Mouse (Mus musculus): Measurements from ENCODE around the gene Rgs3.

Gene Rgs3

GRCm38 (mm10) chr4:62723795-62724194, 164.1 kb downstream of the Rgs3 start:
- DNase-seq (ENCODE audit: low spot score): no peak

GRCm38 (mm10) chr4:62726282-62726937, 166.8 kb downstream of the Rgs3 start:
- DNase-seq (ENCODE audit: low spot score): no peak

- no peak for DNase-seq (ENCODE audit: low spot score)
These were observed 168.1 kb downstream of the Rgs3 start for GRCm38 (mm10) chr4:62727541-62728303.

DNA sequence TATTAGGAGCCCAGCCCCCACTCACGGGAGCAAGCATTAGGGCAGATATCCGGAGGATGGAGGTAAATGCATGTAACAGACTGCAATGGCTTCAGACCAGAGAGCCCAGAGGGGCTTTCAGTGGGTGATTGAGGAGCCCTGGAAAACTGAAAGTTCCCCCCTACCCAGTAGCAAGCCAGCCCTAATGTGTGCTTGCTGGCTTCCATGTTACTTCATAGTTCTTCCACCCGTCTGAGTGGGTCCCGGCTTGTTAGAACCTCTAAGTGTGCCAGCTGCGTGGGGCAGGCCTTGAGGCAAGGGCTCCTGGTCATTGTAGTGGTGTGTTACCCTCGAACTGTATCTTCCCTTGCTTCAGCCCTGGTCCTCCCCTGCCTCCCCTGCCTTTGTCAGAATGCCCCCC, 168.8 kb downstream of the Rgs3 start:
- DNase-seq (ENCODE audit: low spot score): no peak

DNA sequence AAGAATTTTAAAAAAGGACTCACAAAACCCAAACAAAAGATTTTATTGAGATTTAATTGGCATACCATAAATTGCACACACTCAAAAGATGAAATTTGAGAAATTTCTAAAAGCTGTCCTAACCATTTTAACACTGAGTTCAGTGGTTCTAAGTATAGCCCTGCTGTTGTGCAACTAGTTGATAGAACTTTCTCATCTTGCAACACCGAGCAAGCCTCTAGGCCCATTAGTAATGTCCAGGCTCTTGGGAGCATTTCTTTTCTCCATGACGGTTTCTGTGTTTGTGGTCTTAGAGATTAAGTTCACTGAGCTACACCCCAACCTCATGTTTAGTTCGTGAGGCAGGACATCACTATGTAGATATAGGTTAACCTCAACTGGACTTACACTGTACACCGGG, 169.5 kb downstream of the Rgs3 start:
- no peak for DNase-seq (ENCODE audit: low spot score)

- DNase-seq (ENCODE audit: low spot score): no peak
These were observed 170.3 kb downstream of the Rgs3 start for GRCm38 (mm10) chr4:62729941-62730340.

DNA sequence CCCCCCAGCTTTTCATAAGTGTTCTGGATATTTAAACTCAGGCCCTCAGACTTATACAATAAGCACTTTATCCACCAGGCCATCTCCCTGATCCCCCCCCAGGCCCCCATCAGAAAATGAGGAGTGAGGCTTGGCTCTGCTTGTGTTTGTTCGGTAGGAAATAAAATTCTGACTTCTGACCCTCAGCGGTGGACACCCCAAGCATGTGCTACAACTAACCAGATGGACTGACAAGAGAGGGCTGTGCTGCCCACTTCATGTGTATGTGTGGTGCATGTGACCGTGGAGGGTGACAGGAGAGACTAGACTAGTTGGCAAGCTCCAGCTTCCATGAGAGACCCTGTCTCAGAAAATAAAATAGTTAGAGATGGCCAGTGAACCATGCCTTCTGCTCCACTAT, 171.2 kb downstream of the Rgs3 start:
- no peak for DNase-seq (ENCODE audit: low spot score)

GRCm38 (mm10) chr4:62731531-62732063, 171.9 kb downstream of the Rgs3 start:
- no peak for DNase-seq (ENCODE audit: low spot score)

DNA sequence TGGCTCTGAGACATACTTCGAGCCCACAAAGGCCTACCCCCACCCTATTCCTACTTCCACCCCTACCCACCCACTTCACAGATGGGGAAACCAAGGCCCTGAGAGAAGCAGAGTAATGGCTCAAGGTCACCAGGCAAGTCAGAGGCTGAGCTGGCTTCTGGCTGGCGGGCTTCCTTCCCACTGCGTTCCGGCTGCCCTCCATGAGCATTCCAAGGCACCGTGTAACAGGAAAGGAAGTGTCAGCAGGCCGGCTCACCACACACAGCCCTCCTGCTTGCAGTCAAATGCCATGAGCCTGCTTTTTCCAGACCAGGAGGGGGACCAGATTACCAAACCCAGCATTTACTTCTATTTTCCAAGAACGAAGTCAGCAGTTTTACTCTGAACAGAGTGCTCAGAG, 172.4 kb downstream of the Rgs3 start:
- no peak for DNase-seq (ENCODE audit: low spot score)

DNA sequence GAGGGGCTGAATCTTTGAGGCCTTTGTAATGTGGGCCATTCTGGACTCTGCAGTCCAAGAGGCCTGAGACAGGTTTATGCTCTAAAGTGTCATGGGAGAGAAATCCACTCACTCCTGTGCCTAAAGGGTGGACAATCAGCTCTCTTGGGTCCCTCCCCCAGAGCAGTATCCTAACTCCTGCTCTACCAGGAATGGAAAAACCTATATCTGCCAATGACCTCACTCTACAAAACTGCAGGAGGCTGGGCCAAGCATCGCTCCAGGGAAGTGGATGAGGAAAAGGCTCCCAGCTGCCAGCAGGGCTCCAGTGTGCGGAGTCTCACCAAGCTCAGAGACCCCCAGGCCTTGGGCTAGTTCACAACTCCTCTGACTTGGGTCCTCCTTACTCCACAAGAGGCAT, 173.2 kb downstream of the Rgs3 start:
- no peak for DNase-seq (ENCODE audit: low spot score)

- no peak for DNase-seq (ENCODE audit: low spot score)
These were observed 174.3 kb downstream of the Rgs3 start for GRCm38 (mm10) chr4:62733938-62734337.

DNA sequence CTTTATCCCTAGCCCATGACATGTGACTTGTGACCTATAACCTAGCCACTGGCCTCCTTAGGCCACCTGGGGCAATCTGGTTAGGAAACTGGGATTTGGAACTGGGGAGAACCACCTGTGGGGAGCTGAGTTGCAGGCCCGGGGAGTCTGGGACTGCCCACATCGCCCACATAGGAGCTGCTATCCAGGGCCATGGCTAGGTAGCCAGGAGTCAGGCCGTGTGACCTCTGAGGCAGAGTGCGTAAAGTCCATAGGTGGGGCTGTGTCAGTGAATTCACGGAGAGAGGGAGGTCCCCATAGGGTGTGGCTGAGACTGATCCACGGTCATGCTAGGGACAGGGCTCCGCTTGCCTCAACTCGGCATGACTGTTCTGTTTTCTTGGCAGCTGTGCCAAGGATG, 175.6 kb downstream of the Rgs3 start:
- no peak for DNase-seq (ENCODE audit: low spot score)

- no peak for DNase-seq (ENCODE audit: low spot score)
These were observed 176.2 kb downstream of the Rgs3 start for GRCm38 (mm10) chr4:62735878-62736277.

- DNase-seq (ENCODE audit: low spot score): no peak
These were observed 176.8 kb downstream of the Rgs3 start for GRCm38 (mm10) chr4:62736421-62736820.

DNA sequence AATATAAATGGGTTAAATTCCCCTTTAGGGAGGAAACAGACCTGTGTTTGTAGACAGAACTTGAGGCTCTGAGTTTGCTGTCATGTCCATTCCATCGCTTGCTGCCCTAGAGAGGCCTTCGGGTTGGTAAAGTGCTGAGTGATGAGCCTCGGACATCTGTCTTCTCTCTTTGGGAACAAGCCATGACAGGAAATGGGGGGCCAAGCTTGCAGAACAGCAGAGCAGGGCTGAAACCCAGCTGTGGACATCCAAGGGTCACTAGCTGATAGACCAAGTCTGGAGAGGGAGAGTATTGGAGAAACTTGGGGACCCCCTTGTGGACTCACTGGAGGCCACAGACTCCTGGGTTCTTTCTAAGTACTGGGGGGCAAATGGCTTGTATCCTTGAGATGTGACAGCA, 177.3 kb downstream of the Rgs3 start:
- DNase-seq (ENCODE audit: low spot score): no peak

GRCm38 (mm10) chr4:62737983-62738695, 178.5 kb downstream of the Rgs3 start:
- DNase-seq (ENCODE audit: low spot score): peak; percentile 51

DNA sequence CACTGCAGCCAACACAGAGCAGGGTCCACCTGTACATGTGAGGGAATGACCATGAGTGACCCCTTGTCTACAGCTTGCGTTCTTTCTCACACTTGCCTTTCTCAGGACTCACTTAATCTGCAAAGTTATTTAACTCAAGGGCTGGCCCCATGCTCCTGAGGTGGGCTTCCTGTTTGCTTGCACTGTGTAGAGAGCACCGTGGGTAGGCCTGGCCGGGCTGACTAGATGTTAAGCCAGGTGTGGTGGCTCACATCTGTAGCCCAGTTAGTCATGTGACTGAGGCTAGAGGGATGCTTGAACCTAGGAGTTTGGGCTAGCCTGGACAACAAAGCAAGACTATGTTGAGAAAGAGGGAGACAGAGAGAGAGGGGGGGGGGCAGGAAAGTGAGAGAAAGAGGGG, 179.3 kb downstream of the Rgs3 start:
- no peak for DNase-seq (ENCODE audit: low spot score)

DNA sequence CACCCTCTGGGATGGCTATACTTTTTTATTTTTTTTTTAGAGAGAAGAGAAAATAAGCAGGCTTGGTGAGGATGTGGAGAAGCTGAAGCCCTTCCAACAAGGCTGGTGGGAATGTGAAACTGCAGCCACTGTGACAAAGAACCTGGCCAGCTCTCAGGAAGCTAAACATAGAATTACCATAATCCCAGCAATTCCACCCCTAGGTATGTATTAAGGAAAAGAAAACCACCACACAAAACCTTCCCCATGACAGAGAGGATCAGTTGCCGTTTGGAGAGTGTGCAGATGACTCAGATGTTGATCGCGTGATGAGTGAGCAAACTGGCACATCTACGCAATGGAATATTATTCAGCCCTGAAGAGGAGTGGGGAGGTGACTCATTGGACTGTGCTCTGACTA, 179.9 kb downstream of the Rgs3 start:
- no peak for DNase-seq (ENCODE audit: low spot score)

DNA sequence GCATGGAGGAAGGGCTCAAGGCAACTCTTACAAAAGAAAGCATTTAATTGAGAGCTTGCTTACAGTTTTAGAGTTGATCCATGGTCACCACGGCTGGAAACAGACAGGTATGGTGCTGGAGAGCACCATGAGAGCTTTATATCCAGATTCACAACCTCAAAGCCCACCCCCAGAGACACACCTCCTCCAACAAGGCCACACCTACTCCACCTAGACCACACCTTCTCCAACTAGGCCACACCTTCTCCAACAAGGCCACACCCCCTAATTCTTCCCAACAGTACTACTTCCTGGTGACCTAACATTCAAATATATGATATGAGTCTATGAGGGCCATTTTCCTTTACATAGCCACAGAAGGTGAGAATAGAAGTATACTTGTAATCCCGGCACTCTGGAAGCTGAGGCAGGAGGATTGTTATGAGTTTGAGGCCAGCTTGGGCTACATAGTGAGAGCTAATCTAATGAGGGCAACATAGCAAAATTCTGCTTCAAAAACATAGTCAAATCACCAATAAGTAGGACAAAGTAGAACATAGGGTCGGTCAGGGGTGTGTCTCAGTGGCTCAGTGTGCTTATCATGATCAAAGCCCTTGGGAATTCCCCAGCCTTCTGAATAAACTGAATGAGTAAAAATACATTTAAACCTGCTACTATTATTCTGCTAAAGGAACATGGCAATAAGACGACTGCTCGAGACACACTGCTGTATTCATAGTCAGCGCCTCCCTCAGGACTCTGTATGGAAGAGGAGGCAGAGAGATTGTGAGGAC, 180.8 kb downstream of the Rgs3 start:
- DNase-seq (ENCODE audit: low spot score): no peak

DNA sequence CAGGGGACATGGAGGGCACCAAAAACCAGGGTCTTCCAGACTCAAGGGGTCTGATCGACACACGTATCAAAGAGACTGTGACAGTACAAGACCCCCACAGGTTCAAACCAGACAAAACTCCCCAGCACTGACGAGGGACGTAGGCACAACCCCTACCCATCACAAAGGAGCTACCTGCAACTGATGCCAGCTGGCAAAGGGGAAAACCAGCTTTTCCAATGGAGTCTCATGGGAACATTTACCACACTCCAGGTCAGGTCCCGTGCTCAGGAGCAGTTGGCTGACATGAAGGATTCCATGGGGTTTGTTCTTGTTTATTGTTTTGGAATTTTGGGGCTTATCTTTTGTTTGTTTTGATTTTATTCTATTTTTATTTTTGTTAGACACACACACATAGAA, 181.4 kb downstream of the Rgs3 start:
- no peak for DNase-seq (ENCODE audit: low spot score)

DNA sequence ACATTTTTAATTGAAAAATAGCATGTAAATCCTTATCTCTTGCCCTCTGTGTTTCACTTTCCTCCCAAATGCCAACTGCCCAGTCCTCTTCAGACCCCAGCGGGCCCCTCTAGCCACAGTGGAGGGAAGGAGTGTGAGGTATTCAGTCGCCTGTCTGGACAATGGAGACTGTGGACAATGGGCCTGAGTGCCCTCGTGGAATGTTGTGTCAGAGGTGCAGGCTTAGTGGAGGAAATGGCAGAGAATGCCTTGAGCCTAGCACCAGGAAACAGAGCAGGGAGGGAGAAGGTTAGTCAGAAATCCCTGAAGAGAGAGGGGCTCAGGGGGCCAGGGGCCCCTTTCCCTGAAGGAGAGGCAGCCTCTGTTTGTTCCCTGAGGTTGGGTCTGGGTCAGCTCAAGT, 182.0 kb downstream of the Rgs3 start:
- DNase-seq (ENCODE audit: low spot score): no peak
